Mouse (Mus musculus): Measurements from ENCODE around the gene Ccnd2. TPM values are rescaled to one million over a fixed set of nuclear protein-coding genes. Genes with fewer than 3 reads are reported as not detected.

Gene Ccnd2
- total RNA-seq, 1 experiment from 2014 or later, result 61.4 TPM

Other genes with a start within 250 kb of the Ccnd2 start
- not detected in 3 replicates for gene Dyrk4, start 230.4 kb downstream of the Ccnd2 start, total RNA-seq (2017)
- gene Rad51ap1, start 212.6 kb downstream of the Ccnd2 start, total RNA-seq (2017), result 1.9 to 2.0 TPM (median 1.9 TPM) in 3 replicates
- gene D6Wsu163e, start 212.2 kb downstream of the Ccnd2 start, total RNA-seq (2017), result 37.2 to 50.2 TPM (median 48.4 TPM) in 3 replicates
- gene Fgf6, start 136.6 kb downstream of the Ccnd2 start, total RNA-seq (2017), result 0.75 TPM in 1 of 3 replicates, not detected in the others
- gene Fgf23, start 79.3 kb downstream of the Ccnd2 start, total RNA-seq (2017), result not detected in 3 replicates
- 3.1 to 8.6 TPM (median 4.5 TPM) in 3 replicates for gene Tigar, start 42.6 kb downstream of the Ccnd2 start, total RNA-seq (2017)